16 mouse cellular contexts compared by ENCODE assay signal in genomic region chr11:17248715-17249114, GRCm38 (mm10). TPM values are rescaled to one million over a fixed set of nuclear protein-coding genes. Genes with fewer than 3 reads are reported as not detected.
DNase-seq lines count a peak whose midpoint lies in the region; TF ChIP-seq lines count a peak whose summit lies in the region.
"Had no signal": no experiment of that assay in that cellular context is flagged by ENCODE, and none has a peak within 500 bp of the region (broad histone marks: within the 10 kb centered on the region; RNA-seq: fewer than 3 reads in every experiment).

No protein-coding gene starts in this region.

- peaks cover 0 to 10% of the 10 kb centered on the region in 2 experiments; a peak in 2 of 4 replicates for H3K36me3 ChIP-seq in MEL (ENCODE audit: control insufficient read depth in 1 of 2, insufficient read depth in 2 of 2, low read length in 2 of 2)
- H3K36me3 ChIP-seq: G1E had no signal

- H3K9ac ChIP-seq in MEL (ENCODE audit: control insufficient read depth, low read depth, low read length, poor library complexity, severe bottlenecking) = no peak overlapping the region

- peak; percentile 52 for DNase-seq in MEL (ENCODE audit: low read depth, low spot score)
- no peak for DNase-seq in urinary bladder, postnatal 36 days (ENCODE audit: low spot score in 2 of 2)
- DNase-seq: adrenal gland, adult 2 months; adrenal gland, adult 8-10 months; adrenal gland, postnatal 10 days; adrenal gland, postnatal 14 days; adrenal gland, postnatal 25 days; adrenal gland, postnatal 36 days; B cell, adult 2 months; cerebellum, adult 11 months; cerebellum, adult 11-12 months; cerebellum, adult 18-20 months; cerebellum, adult 2 months; cerebellum, adult 8-10 months had no signal

- TF ChIP-seq EP300 in MEL (IDR thresholded peaks at IDR 0.05; ENCODE audit: low read depth in 1 of 2, low read length in 2 of 2) = peak in 1 of 2 experiments; percentile 58; a peak in 2 of 4 replicates

- H3K4me1 ChIP-seq in MEL (ENCODE audit: control insufficient read depth in 1 of 2, insufficient read depth in 2 of 2, low read length in 2 of 2) = peaks cover 4 to 12% of the 10 kb centered on the region in 2 experiments

- H3K27me3 ChIP-seq in MEL (ENCODE audit: control insufficient read depth in 1 of 2, insufficient read depth in 2 of 2, low read length in 2 of 2) = no peaks in the 10 kb centered on the region
- H3K27me3 ChIP-seq: CH12.LX had no signal

- TF ChIP-seq CTCF in MEL (IDR thresholded peaks at IDR 0.05 in 2 of 3, conservative IDR thresholded peaks at IDR 0.05 in 1 of 3; ENCODE audit: control insufficient read depth in 1 of 3, insufficient read depth in 1 of 3, low read depth in 2 of 3, low read length in 3 of 3, poor library complexity in 1 of 3, severe bottlenecking in 1 of 3) = no peak

- TF ChIP-seq RAD21 in MEL (IDR thresholded peaks at IDR 0.05; ENCODE audit: low read depth, low read length) = no peak

- no peak overlapping the region for H3K4me3 ChIP-seq in MEL (ENCODE audit: control insufficient read depth in 1 of 2, insufficient read depth in 1 of 2, low read depth in 2 of 2, low read length in 2 of 2)

- no peak overlapping the region for H3K27ac ChIP-seq in MEL (ENCODE audit: control insufficient read depth, low read depth, low read length)

- H3K9me3 ChIP-seq in MEL (replicated peaks; ENCODE audit: insufficient read depth, low read length) = no peaks in the 10 kb centered on the region
- H3K9me3 ChIP-seq: G1E had no signal

- no peak for TF ChIP-seq POLR2A in MEL (IDR thresholded peaks at IDR 0.05; ENCODE audit: control insufficient read depth in 1 of 2, insufficient read depth in 1 of 2, low read depth in 1 of 2, low read length in 2 of 2, poor library complexity in 1 of 2)

- no peaks in the 10 kb centered on the region for H3K79me2 ChIP-seq in MEL (ENCODE audit: control insufficient read depth, insufficient read depth, low read length, poor library complexity)

TF ChIP-seq in MEL, 35 proteins besides CTCF, POLR2A, EP300 and RAD21:
- TF ChIP-seq USF2 (IDR thresholded peaks at IDR 0.05; ENCODE audit: borderline replicate concordance in 1 of 2, insufficient read depth in 1 of 2, low read depth in 1 of 2, low read length in 2 of 2) (no peak), ZC3H11A (IDR thresholded peaks at IDR 0.05; ENCODE audit: low read depth, low read length) (no peak), SIN3A (IDR thresholded peaks at IDR 0.05; ENCODE audit: low read length) (no peak), JUND (IDR thresholded peaks at IDR 0.05; ENCODE audit: low read depth, low read length) (no peak), ZNF384 (IDR thresholded peaks at IDR 0.05; ENCODE audit: low read depth, low read length) (no peak), MYC (IDR thresholded peaks at IDR 0.05; ENCODE audit: low read depth, low read length) (0 out of 2 replicates have a peak, but pooled peaks have one; percentile 41), KAT2A (conservative IDR thresholded peaks at IDR 0.05; ENCODE audit: low read depth, low read length) (no peak), TAL1 (IDR thresholded peaks at IDR 0.05; ENCODE audit: low read length) (no peak), GATA1 (IDR thresholded peaks at IDR 0.05; ENCODE audit: low read depth, low read length) (peak; percentile 53), ZKSCAN1 (IDR thresholded peaks at IDR 0.05; ENCODE audit: low read depth, low read length) (no peak)
TF ChIP-seq in MEL: peak in this region for 2.

RNA-seq across cellular contexts. Expression of gene C1d, which starts 8.7 kb away (rescaled TPM):
- total RNA-seq in MEL (2012; rRNA removed) = 69.2 and 72.3 TPM in 2 replicates
- polyA plus RNA-seq in MEL (2012; ENCODE audit: insufficient read depth in 1 of 2, insufficient read length in 2 of 2, low read depth in 1 of 2, low replicate concordance in 2 of 2, missing spikeins in 1 of 2) = 10 to 100 TPM in 1 of 2 experiments, not detected in 1; 35.2 TPM

RNA-seq across cellular contexts. Expression of gene Pno1, which starts 37.3 kb away (rescaled TPM):
- 113 and 121 TPM in 2 replicates for total RNA-seq in MEL (2012; rRNA removed)
- polyA plus RNA-seq in MEL (2012; ENCODE audit: insufficient read depth in 1 of 2, insufficient read length in 2 of 2, low read depth in 1 of 2, low replicate concordance in 2 of 2, missing spikeins in 1 of 2) = 1,000 to 10,000 TPM in 1 of 2 experiments, 10 to 100 TPM in 1; 64.4 to 1,147 TPM
